Mouse (Mus musculus): ENCODE results near the gene Flt3l.

DNA sequence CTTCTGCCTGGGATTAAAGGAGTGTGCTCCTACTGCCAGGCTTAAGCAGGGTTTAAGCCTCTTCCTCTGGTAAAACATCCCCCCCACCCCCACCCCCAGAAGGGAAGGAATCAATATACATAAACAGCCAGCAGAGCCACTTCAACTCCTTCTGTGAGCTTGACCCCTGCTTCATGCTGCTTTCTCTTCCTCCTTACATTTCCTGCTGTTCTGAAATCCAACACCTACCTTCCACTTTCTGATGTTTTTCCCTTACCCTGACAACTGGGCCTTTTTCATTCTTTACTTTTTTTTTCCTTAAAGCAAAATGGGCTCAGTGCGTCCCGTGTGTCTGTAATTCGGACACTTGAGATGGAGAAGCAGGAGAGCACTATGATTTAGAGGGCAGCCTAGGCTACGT is 14.1 kb upstream of the Flt3l start:
- TF ChIP-seq CTCF (IDR thresholded peaks at IDR 0.05) (no peak), EP300 (IDR thresholded peaks at IDR 0.05) (no peak)

Data from lung, postnatal 0 days (tissue).